Mouse (Mus musculus): ENCODE results near the gene Ocln.

DNA sequence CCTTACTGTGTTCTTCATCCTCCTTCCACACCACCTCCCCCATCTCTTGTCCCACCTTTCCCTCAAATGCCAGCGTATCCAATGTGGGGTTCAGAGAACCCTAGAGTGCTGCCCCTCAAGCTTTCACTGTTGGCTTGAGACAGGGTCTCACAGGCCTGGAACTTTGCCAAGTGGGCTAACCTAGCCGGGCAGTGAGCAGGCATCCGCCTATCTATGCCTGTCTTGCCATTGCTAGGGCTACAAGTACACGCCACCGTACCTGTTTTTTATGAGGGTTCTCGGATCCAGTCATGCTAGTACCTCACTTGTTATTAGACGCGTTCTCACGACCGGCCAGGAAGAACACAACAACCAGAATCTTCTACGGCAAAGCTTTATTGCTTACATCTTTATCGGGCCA lies 36.1 kb upstream of the Ocln start:
- TF ChIP-seq EP300 (IDR thresholded peaks at IDR 0.05; ENCODE audit: insufficient read depth, low read depth, low read length) = no peak
- no peak for TF ChIP-seq CTCF (IDR thresholded peaks at IDR 0.05; ENCODE audit: low read depth, low read length)
